Mouse (Mus musculus) adrenal gland, postnatal 36 days (tissue): Measurements from ENCODE around the gene Zcwpw1. TPM values are rescaled to one million over a fixed set of nuclear protein-coding genes. Genes with fewer than 3 reads are reported as not detected.
"Not testable (repeated sequence)": the region's sequence is repeated elsewhere in the genome, so short reads cannot be mapped to it uniquely, and the experiment has no call there.

ENCODE experiments used
- DNase-seq, 2 experiments: peaks; one replicate each; pipeline ENCODE4 v3.0.0; 2021; ENCODE audit warnings: mixed read lengths in 1 of 2
- long read RNA-seq, 2 experiments: library from polyadenylated mRNA; stranded (forward); transcript quantifications; one replicate each; pipeline ENCODE4 v2.0.0; 2021; ENCODE audit warnings: borderline sequencing depth in 2 of 2
- total RNA-seq, 2 experiments: library from RNA; stranded (reverse); gene quantifications; 2 replicates each; pipeline ENCODE4 v1.2.3; 2021

The Zcwpw1 gene
- 1 to 10 TPM; 2.3 to 3.0 TPM for total RNA-seq
- long read RNA-seq, experiment 1, partial matches to known transcripts, result 1 of 3 reads
- long read RNA-seq, experiment 1, other reads (novel, unspliced or antisense), result 1 of 3 reads
- long read RNA-seq, experiment 2, result 0 reads

- peak; percentile 95 to 96 for DNase-seq
Observed at GRCm38 (mm10) chr5:137787151-137787928, at the start of gene Zcwpw1, which contains the start of gene Mepce. Gene Zcwpw1, plus strand, starts transcription at chr5:137787798. Gene Mepce, minus strand, starts transcription at chr5:137787655.

- DNase-seq, result no peak
Observed at GRCm38 (mm10) chr5:137738516-137738915, 49.1 kb upstream of the Zcwpw1 start.

- no peak for DNase-seq
Observed at GRCm38 (mm10) chr5:137739471-137739870, 48.1 kb upstream of the Zcwpw1 start.

GRCm38 (mm10) chr5:137740506-137740905, 47.1 kb upstream of the Zcwpw1 start:
- no peak for DNase-seq

GRCm38 (mm10) chr5:137741023-137741931, 46.3 kb upstream of the Zcwpw1 start, which contains the start of gene Nyap1:
Gene Nyap1, minus strand, starts transcription at chr5:137741607.
- peak; percentile 75 to 83 for DNase-seq

- DNase-seq, result no peak
Observed at GRCm38 (mm10) chr5:137742048-137742447, 45.5 kb upstream of the Zcwpw1 start.

GRCm38 (mm10) chr5:137742836-137743235, 44.8 kb upstream of the Zcwpw1 start:
- no peak for DNase-seq

- no peak for DNase-seq
Observed at GRCm38 (mm10) chr5:137744197-137744596, 43.4 kb upstream of the Zcwpw1 start.

- DNase-seq, result peak; percentile 93
Observed at GRCm38 (mm10) chr5:137745214-137746171, 42.1 kb upstream of the Zcwpw1 start, which contains the start of gene Tsc22d4. Gene Tsc22d4, plus strand, starts transcription at chr5:137745730.

GRCm38 (mm10) chr5:137746282-137746850, 41.2 kb upstream of the Zcwpw1 start:
- DNase-seq, result peak; percentile 79 to 88

- DNase-seq, result peak; percentile 36 to 60
Observed at GRCm38 (mm10) chr5:137746851-137747325, 40.7 kb upstream of the Zcwpw1 start.

- peak; percentile 48 to 73 for DNase-seq
Observed at GRCm38 (mm10) chr5:137747326-137747961, 40.2 kb upstream of the Zcwpw1 start.

GRCm38 (mm10) chr5:137748130-137748770, 39.3 kb upstream of the Zcwpw1 start:
- no peak for DNase-seq

GRCm38 (mm10) chr5:137749196-137749836, 38.3 kb upstream of the Zcwpw1 start:
- DNase-seq, result no peak

GRCm38 (mm10) chr5:137750212-137750611, 37.4 kb upstream of the Zcwpw1 start:
- DNase-seq, result not testable (repeated sequence)

- DNase-seq, result no peak
Observed at GRCm38 (mm10) chr5:137751221-137751887, 36.2 kb upstream of the Zcwpw1 start.

- DNase-seq, result no peak
Observed at GRCm38 (mm10) chr5:137751988-137752387, 35.6 kb upstream of the Zcwpw1 start.

- DNase-seq, result no peak
Observed at GRCm38 (mm10) chr5:137753111-137753832, 34.3 kb upstream of the Zcwpw1 start.
